ENCODE assay signal across 28 mouse cellular contexts in genomic region chr13:42558526-42558925, GRCm38 (mm10).
"Had no signal": no experiment of that assay in that cellular context is flagged by ENCODE, and none has a peak within 500 bp of the region (broad histone marks: within the 10 kb centered on the region; RNA-seq: fewer than 3 reads in every experiment).

No protein-coding gene starts in this region.

- H3K9me3 ChIP-seq: heart, embryonic 13.5 days; heart, embryonic 15.5 days; hindbrain, embryonic 13.5 days; hindbrain, embryonic 15.5 days; kidney, embryonic 15.5 days; limb, embryonic 10.5 days; limb, embryonic 12.5 days; liver, embryonic 13.5 days; liver, embryonic 15.5 days had no signal

- ATAC-seq: hindbrain, postnatal 0 days; intestine, embryonic 16.5 days; liver, postnatal 0 days had no signal

- H3K27me3 ChIP-seq: heart, embryonic 13.5 days; heart, embryonic 15.5 days; hindbrain, embryonic 13.5 days; hindbrain, embryonic 15.5 days; kidney, embryonic 15.5 days; limb, embryonic 12.5 days; liver, embryonic 13.5 days; liver, embryonic 15.5 days had no signal

- H3K27ac ChIP-seq: heart, embryonic 13.5 days; heart, embryonic 15.5 days; hindbrain, embryonic 13.5 days; hindbrain, embryonic 15.5 days; hindbrain, postnatal 0 days; kidney, embryonic 15.5 days; layer of hippocampus, adult 2 months; left cerebral cortex, adult 2 months; limb, embryonic 10.5 days; limb, embryonic 12.5 days; liver, embryonic 13.5 days; liver, embryonic 15.5 days had no signal

- DNase-seq: gastrocnemius, postnatal 10 days; gastrocnemius, postnatal 36 days; heart, adult 18-20 months; heart, postnatal 14 days; heart, postnatal 36 days; kidney, adult 11 months; kidney, adult 2 months; kidney, adult 9 months; kidney, postnatal 10 days; kidney, postnatal 25 days; kidney, postnatal 4 days; liver; liver, embryonic 13.5 days; liver, postnatal 0 days had no signal

- H3K4me3 ChIP-seq: heart, embryonic 13.5 days; heart, embryonic 15.5 days; hindbrain, embryonic 13.5 days; hindbrain, embryonic 15.5 days; kidney, embryonic 15.5 days; layer of hippocampus, adult 2 months; left cerebral cortex, adult 2 months; limb, embryonic 10.5 days; limb, embryonic 12.5 days; liver, embryonic 13.5 days; liver, embryonic 15.5 days had no signal

- H3K4me2 ChIP-seq: heart, embryonic 11.5 days; heart, embryonic 13.5 days; heart, embryonic 15.5 days; hindbrain, embryonic 13.5 days; hindbrain, embryonic 15.5 days; kidney, embryonic 15.5 days; limb, embryonic 12.5 days; liver, embryonic 11.5 days; liver, embryonic 13.5 days; liver, embryonic 15.5 days had no signal

- H3K9ac ChIP-seq: heart, embryonic 13.5 days; heart, embryonic 15.5 days; hindbrain, embryonic 13.5 days; hindbrain, embryonic 15.5 days; kidney, embryonic 15.5 days; limb, embryonic 12.5 days; liver, embryonic 13.5 days; liver, embryonic 15.5 days; liver, postnatal 0 days had no signal

- H3K36me3 ChIP-seq: heart, embryonic 13.5 days; heart, embryonic 15.5 days; hindbrain, embryonic 13.5 days; hindbrain, embryonic 15.5 days; kidney, embryonic 15.5 days; limb, embryonic 10.5 days; limb, embryonic 12.5 days; liver, embryonic 13.5 days; liver, embryonic 15.5 days had no signal

- H3K4me1 ChIP-seq: heart, embryonic 13.5 days; heart, embryonic 15.5 days; hindbrain, embryonic 13.5 days; hindbrain, embryonic 15.5 days; kidney, embryonic 15.5 days; limb, embryonic 10.5 days; limb, embryonic 12.5 days; liver, embryonic 13.5 days; liver, embryonic 15.5 days had no signal
